Mouse (Mus musculus) megakaryocyte-erythroid progenitor cell, adult 5-6 weeks (primary cell): ENCODE results near the gene Tnr. TPM values are rescaled to one million over a fixed set of nuclear protein-coding genes. Genes with fewer than 3 reads are reported as not detected.

Experiments
- ATAC-seq: replicated peaks from 2 replicates; pipeline ENCODE4 v1.8.0; 2016; ENCODE audit warnings: mild to moderate bottlenecking, inconsistent platforms; ENCODE audit not compliant: severe bottlenecking, poor library complexity, low FRiP score, low TSS enrichment
- total RNA-seq, 2 experiments: library from RNA; stranded (forward) in 1 of 2; stranded (reverse) in 1 of 2; fragments of 200-1000, 215-1000 nt in 1 of 2; fragments of >200 nt in 1 of 2; fragmentation: Nextera tagmentation in 1 of 2; gene quantifications; 2 replicates each; pipeline ENCODE4 v1.2.3; 2014 to 2017

Gene Tnr
- total RNA-seq, 2 experiments from 2014 or later, result not detected

- no peak for ATAC-seq
Measured at GRCm38 (mm10) chr1:159760970-159761369, 237.4 kb downstream of the Tnr start.

- no peak for ATAC-seq
Measured at GRCm38 (mm10) chr1:159763901-159764300, 240.3 kb downstream of the Tnr start.

GRCm38 (mm10) chr1:159764897-159765296 is 241.3 kb downstream of the Tnr start:
- no peak for ATAC-seq

- no peak for ATAC-seq
Measured at GRCm38 (mm10) chr1:159769948-159770347, 246.4 kb downstream of the Tnr start.

- no peak for ATAC-seq
Measured at GRCm38 (mm10) chr1:159773671-159774070, 250.1 kb downstream of the Tnr start.

- no peak for ATAC-seq
Measured at GRCm38 (mm10) chr1:159775168-159775567, 251.6 kb downstream of the Tnr start.

GRCm38 (mm10) chr1:159777107-159777506 is 253.5 kb downstream of the Tnr start:
- no peak for ATAC-seq

GRCm38 (mm10) chr1:159779424-159779823 is 255.9 kb downstream of the Tnr start:
- no peak for ATAC-seq

- ATAC-seq, result peak; percentile 78
Measured at GRCm38 (mm10) chr1:159783842-159784241, 260.3 kb downstream of the Tnr start.

GRCm38 (mm10) chr1:159788312-159788711 is 264.7 kb downstream of the Tnr start:
- ATAC-seq, result no peak

- ATAC-seq, result no peak
Measured at GRCm38 (mm10) chr1:159792546-159792945, 269.0 kb downstream of the Tnr start.

GRCm38 (mm10) chr1:159796021-159796420 is 272.5 kb downstream of the Tnr start:
- ATAC-seq, result no peak

GRCm38 (mm10) chr1:159800366-159800765 is 276.8 kb downstream of the Tnr start:
- ATAC-seq, result no peak

- ATAC-seq, result no peak
Measured at GRCm38 (mm10) chr1:159801753-159802152, 278.2 kb downstream of the Tnr start.

- no peak for ATAC-seq
Measured at GRCm38 (mm10) chr1:159803711-159804110, 280.1 kb downstream of the Tnr start.

- no peak for ATAC-seq
Measured at GRCm38 (mm10) chr1:159809493-159809892, 285.9 kb downstream of the Tnr start.

GRCm38 (mm10) chr1:159811805-159812204 is 288.2 kb downstream of the Tnr start:
- ATAC-seq, result no peak

GRCm38 (mm10) chr1:159812820-159813411 is 289.3 kb downstream of the Tnr start:
- ATAC-seq, result peak; percentile 75

- no peak for ATAC-seq
Measured at GRCm38 (mm10) chr1:159814348-159814747, 290.8 kb downstream of the Tnr start.

- ATAC-seq, result no peak
Measured at GRCm38 (mm10) chr1:159816614-159817371, 293.2 kb downstream of the Tnr start.

GRCm38 (mm10) chr1:159819511-159819910 is 295.9 kb downstream of the Tnr start:
- ATAC-seq, result no peak
